Mouse (Mus musculus): ENCODE data around the gene Tctex1d1. TPM values are rescaled to one million over a fixed set of nuclear protein-coding genes. Genes with fewer than 3 reads are reported as not detected.

Tctex1d1 gene
- 351 TPM for polyA plus RNA-seq (2014; fragmentation: Illumina TruSeq; extraction: RNeasy Lipid Tissue Mini Kit (QIAGEN cat#74804); ENCODE audit: low read depth, low replicate concordance)

GRCm38 (mm10) chr4:102978440-102978839 lies at the start of gene Tctex1d1:
Gene Tctex1d1, plus strand, starts transcription at chr4:102978606.

GRCm38 (mm10) chr4:103026621-103027020 lies 48.2 kb downstream of the Tctex1d1 start, which contains the start of gene Insl5:
Gene Insl5, minus strand, starts transcription at chr4:103026842.

Other genes with a start within 250 kb of the Tctex1d1 start
- 35.4 TPM for gene Sgip1, start 237.3 kb upstream of the Tctex1d1 start, polyA plus RNA-seq (2014; fragmentation: Illumina TruSeq; extraction: RNeasy Lipid Tissue Mini Kit (QIAGEN cat#74804); ENCODE audit: low read depth, low replicate concordance)
- gene Insl5, start 48.2 kb downstream of the Tctex1d1 start, polyA plus RNA-seq (2014; fragmentation: Illumina TruSeq; extraction: RNeasy Lipid Tissue Mini Kit (QIAGEN cat#74804); ENCODE audit: low read depth, low replicate concordance), result not detected
- gene Mier1, start 135.8 kb downstream of the Tctex1d1 start, polyA plus RNA-seq (2014; fragmentation: Illumina TruSeq; extraction: RNeasy Lipid Tissue Mini Kit (QIAGEN cat#74804); ENCODE audit: low read depth, low replicate concordance), result 126 TPM
- gene Wdr78, start 135.9 kb downstream of the Tctex1d1 start, polyA plus RNA-seq (2014; fragmentation: Illumina TruSeq; extraction: RNeasy Lipid Tissue Mini Kit (QIAGEN cat#74804); ENCODE audit: low read depth, low replicate concordance), result 121 TPM
- 9.6 TPM for gene Slc35d1, start 236.6 kb downstream of the Tctex1d1 start, polyA plus RNA-seq (2014; fragmentation: Illumina TruSeq; extraction: RNeasy Lipid Tissue Mini Kit (QIAGEN cat#74804); ENCODE audit: low read depth, low replicate concordance)

Data from testis, adult 10 weeks (tissue).